Mouse (Mus musculus): ENCODE data around the gene Hells. TPM values are rescaled to one million over a fixed set of nuclear protein-coding genes. Genes with fewer than 3 reads are reported as not detected.

The Hells gene
- polyA plus RNA-seq, 1 experiment from 2014 or later = 10.4 TPM

DNA sequence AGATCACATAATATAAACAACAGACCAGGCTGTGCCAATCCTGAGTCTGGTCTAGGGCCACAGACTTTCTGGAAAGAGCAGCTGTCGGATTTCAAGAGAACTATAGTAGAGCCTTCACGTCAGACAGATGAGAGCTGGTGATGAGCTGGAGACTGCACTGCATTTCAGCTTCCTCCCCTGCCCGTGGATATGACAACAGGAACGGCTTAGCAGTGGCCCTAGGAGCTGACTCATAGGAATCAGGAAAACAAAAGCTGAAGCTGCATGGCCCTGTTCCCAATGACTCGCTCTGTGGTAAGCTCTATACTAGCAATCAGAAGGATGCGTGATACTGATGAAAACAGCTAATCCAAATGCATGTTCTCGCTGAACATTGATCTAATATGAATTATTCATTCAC, 43.0 kb downstream of the Hells start:
- WGBS (ENCODE audit: missing documents) = 34% methylated on average over 7 of the region's 7 CpGs
- Histone ChIP-seq H3K79me2 (ENCODE audit: inconsistent target) (no peaks in the 10 kb centered on the region), H3K4me3 (ENCODE audit: inconsistent target) (no peak overlapping the region), H3K36me3 (ENCODE audit: inconsistent target) (no peaks in the 10 kb centered on the region), H3K27ac (no peak overlapping the region)

DNA sequence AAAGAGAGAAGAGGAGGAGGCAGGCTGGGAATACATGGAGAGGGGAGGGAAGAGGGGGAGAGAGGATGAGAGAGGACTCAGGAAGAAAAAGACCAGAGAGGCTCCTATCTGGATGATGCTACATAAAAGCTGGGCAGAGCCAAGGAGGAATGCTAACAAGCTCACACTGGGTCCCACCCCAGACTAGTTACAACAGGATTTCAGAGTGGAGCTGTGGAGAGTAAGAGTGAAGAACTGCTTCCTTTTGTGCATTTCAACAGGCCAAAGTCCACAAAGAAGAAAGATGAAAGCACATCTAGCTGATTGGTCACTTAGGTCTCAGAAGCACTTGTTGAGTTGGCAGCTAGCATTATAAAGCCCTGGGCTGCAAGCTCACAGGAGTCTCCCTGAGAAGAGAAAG, 45.6 kb downstream of the Hells start:
- Histone ChIP-seq H3K36me3 (ENCODE audit: inconsistent target) (no peaks in the 10 kb centered on the region), H3K4me3 (ENCODE audit: inconsistent target) (no peak overlapping the region), H3K27ac (no peak overlapping the region), H3K79me2 (ENCODE audit: inconsistent target) (no peaks in the 10 kb centered on the region)

DNA sequence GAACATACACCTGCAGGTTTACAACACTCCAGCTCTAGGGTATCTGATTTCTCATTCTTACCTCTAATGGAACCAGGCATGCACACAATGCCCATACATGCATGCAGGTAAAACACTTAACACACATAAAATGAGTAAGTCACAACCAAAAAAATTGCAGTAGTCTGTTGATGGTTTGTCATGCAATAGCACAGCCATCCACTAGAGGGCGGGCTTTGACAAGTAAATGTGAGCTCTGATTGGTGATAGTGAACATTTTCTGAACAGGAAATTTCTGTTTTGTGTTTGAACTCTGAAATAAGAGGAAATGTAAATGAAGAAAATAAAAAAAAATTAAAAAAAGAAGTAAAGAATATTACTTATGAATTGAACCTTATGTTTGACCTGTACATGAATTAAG, 51.3 kb downstream of the Hells start:
- 0% methylated on average over 1 of the region's 1 CpGs for WGBS (ENCODE audit: missing documents)
- no peaks in the 10 kb centered on the region for H3K79me2 ChIP-seq (ENCODE audit: inconsistent target)
- H3K4me3 ChIP-seq (ENCODE audit: inconsistent target) = no peak overlapping the region
- no peaks in the 10 kb centered on the region for H3K36me3 ChIP-seq (ENCODE audit: inconsistent target)
- H3K27ac ChIP-seq = no peak overlapping the region

DNA sequence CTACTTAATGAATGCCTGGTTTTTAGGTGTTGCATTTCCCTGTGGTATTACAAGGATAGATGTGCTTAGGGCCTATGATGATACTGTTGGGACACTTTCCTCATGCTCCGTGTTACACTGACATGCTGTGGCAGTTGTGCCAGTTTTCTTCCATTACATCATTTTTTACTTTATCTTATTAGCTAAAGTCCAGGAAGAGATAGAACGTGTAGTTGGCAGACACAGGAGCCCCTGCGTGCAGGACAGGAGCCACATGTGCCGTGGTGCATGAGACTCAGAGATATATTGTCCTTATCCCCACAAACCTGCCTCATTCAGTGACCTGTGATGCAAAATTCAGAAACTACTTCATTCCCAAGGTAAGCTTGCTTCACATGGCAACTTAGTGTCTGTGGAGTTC, 67.5 kb downstream of the Hells start:
- Histone ChIP-seq H3K27ac (no peak overlapping the region), H3K36me3 (ENCODE audit: inconsistent target) (no peaks in the 10 kb centered on the region), H3K79me2 (ENCODE audit: inconsistent target) (no peaks in the 10 kb centered on the region), H3K4me3 (ENCODE audit: inconsistent target) (no peak overlapping the region)
- WGBS (ENCODE audit: missing documents) = 89% methylated on average over 4 of the region's 4 CpGs

DNA sequence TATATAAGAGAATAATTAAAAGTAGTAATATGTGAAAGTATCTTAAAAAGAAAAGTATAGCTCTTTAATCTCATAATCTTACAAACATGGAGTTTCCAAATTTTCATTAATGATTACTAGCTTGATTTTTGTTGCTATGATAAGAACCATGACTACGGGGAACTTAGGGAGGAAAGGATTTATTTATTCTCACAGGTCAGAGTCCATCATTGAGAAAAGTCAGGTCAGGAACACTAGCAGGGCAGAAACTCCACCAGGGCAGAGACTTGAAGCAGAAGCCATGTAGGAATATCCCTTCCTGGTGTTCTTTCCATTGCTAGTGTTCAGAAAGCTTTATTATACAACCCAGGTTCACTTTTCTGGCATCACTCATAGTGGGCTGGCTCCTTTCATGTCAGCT, 68.0 kb downstream of the Hells start:
- H3K79me2 ChIP-seq (ENCODE audit: inconsistent target) = no peaks in the 10 kb centered on the region
- no peak overlapping the region for H3K4me3 ChIP-seq (ENCODE audit: inconsistent target)
- H3K27ac ChIP-seq = no peak overlapping the region
- H3K36me3 ChIP-seq (ENCODE audit: inconsistent target) = no peaks in the 10 kb centered on the region
- WGBS (ENCODE audit: missing documents) = 90% methylated on average over 1 of the region's 1 CpGs

DNA sequence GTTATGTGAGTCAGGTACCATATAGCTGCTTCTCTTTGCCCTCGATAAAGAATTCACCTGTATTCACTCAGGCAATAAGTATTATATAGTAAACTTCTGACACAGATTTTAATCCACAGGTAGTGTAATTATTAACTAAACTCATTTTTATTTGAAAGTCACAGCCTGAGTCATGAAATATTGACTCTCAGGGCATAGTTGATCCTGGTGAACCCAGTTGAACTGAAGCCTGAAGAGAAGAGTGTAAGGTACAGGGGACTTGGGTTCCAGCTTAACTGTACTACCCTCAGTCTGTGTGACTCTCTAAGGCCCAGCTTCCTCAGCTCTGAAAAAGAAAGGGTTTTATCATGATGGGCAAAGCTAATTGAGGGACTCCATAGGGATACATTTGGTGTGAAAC, 74.4 kb downstream of the Hells start:
- Histone ChIP-seq H3K79me2 (ENCODE audit: inconsistent target) (no peaks in the 10 kb centered on the region), H3K36me3 (ENCODE audit: inconsistent target) (no peaks in the 10 kb centered on the region), H3K4me3 (ENCODE audit: inconsistent target) (no peak overlapping the region), H3K27ac (no peak overlapping the region)
- 93% methylated on average over 1 of the region's 1 CpGs for WGBS (ENCODE audit: missing documents)

DNA sequence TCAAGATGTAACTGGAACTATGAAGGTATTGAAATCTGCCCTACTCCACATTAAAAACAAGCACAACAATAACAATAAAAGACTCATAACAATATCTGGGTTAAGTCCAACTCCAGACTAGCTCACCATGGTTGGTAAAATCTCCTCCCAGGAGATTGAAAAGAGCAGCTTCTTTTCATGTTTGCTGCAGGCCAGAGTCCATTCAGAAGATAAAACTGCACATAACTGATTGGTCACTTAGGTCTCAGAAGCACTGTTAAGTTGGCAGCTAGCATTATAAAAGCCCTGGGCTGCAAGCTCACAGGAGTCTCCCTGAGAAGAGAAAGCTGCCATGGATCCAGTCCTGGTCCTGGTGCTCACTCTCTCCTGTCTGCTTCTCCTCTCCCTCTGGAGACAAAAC, 76.0 kb downstream of the Hells start, which contains the start of gene Cyp2c55:
TSS of gene Cyp2c55 (plus strand) at position 305 of the 400 bp plus-strand sequence.
- Histone ChIP-seq H3K27ac (no peak within 1 kb of the TSS), H3K4me3 (ENCODE audit: inconsistent target) (no peak within 1 kb of the TSS), H3K79me2 (ENCODE audit: inconsistent target) (no peaks in the 10 kb centered on the region), H3K36me3 (ENCODE audit: inconsistent target) (no peaks in the 10 kb centered on the region)

Other genes with a start within 250 kb of the Hells start
- gene Noc3l, start 111.7 kb upstream of the Hells start, polyA plus RNA-seq (2018) = 7.1 to 16.4 TPM (median 12.1 TPM) in 3 replicates
- gene Tbc1d12, start 94.3 kb upstream of the Hells start, polyA plus RNA-seq (2018) = 5.4 to 6.1 TPM (median 5.5 TPM) in 3 replicates
- not detected in 3 replicates for gene Cyp2c55, start 76.1 kb downstream of the Hells start, polyA plus RNA-seq (2018)
- gene Cyp2c65, start 130.1 kb downstream of the Hells start, polyA plus RNA-seq (2018) = not detected in 3 replicates
- not detected in 3 replicates for gene Cyp2c66, start 183.0 kb downstream of the Hells start, polyA plus RNA-seq (2018)

Data from macrophage (primary cell).